Mouse (Mus musculus) G1E (cell line): Measurements from ENCODE around the gene Ptbp1.

ENCODE experiments used
- CTCF ChIP-seq: IDR thresholded peaks from 2 replicates; pipeline ENCODE4 v1.5.1; 2012; ENCODE audit warnings: low read depth, low read length, inconsistent platforms, mixed read lengths
- GATA1 ChIP-seq: IDR thresholded peaks from 2 replicates; pipeline ENCODE4 v1.6.1; 2012; ENCODE audit warnings: borderline replicate concordance, low read length, inconsistent platforms, mixed read lengths
- POLR2AphosphoS5 ChIP-seq: IDR thresholded peaks from 2 replicates; pipeline ENCODE4 v1.6.1; 2012; ENCODE audit warnings: low read depth, low read length, inconsistent platforms; ENCODE audit not compliant: insufficient replicate concordance
- TAL1 ChIP-seq: conservative IDR thresholded peaks from 2 replicates; pipeline ENCODE4 v1.6.1; 2012; ENCODE audit warnings: low read depth, low read length, inconsistent platforms, mixed read lengths

GRCm38 (mm10) chr10:79877174-79877573 lies 22.9 kb downstream of the Ptbp1 start:
- no peak for TF ChIP-seq CTCF
- TF ChIP-seq GATA1, result no peak
- no peak for TF ChIP-seq TAL1
- TF ChIP-seq POLR2AphosphoS5, result no peak
